Mouse (Mus musculus) T-cell, adult 2 months (primary cell): ENCODE data around the gene Gm10153.
"Not testable (repeated sequence)": the region's sequence is repeated elsewhere in the genome, so short reads cannot be mapped to it uniquely, and the experiment has no call there.

Experiments
- DNase-seq: peaks from one replicate; pipeline ENCODE4 v3.0.0; 2022; ENCODE audit warnings: low spot score

Gene Gm10153

DNA sequence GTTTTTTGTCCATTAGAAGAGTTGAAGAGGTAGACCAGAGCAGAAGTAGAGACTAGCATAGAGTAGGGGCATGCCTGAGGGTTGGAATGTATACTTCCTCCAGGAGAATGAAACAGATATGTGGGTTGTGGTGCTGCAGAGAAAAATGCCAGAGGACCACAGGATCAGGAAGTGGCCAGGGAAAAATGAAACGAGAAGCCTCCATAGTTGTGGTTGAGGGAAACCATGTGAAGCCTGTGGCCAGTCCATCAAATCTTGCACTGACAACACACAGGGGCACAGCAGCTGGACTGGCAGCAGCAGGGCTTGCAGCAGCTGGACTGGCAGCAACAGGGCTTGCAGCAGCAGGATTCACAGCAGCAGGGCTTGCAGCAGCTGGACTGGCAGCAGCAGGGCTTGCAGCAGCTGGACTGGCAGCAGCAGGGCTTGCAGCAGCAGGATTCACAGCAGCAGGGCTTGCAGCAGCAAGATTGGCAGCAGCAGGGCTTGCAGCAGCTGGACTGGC, 46.6 kb downstream of the Gm10153 start:
- DNase-seq, result not testable (repeated sequence)

GRCm38 (mm10) chr7:142140696-142141095, 49.5 kb downstream of the Gm10153 start:
- no peak for DNase-seq
